Mouse (Mus musculus): Measurements from ENCODE around the gene Pcbp3.
"Not testable (repeated sequence)": the region's sequence is repeated elsewhere in the genome, so short reads cannot be mapped to it uniquely, and the experiment has no call there.

Gene Pcbp3

GRCm38 (mm10) chr10:76808446-76809400 is 153.0 kb downstream of the Pcbp3 start:
- in situ Hi-C loops (cut with MboI, MseI), result loop anchor here in 1 of 2 experiments (25.0 kb wide), 1 partner anchor 654 kb away; no protein-coding TSS in a partner anchor

GRCm38 (mm10) chr10:76802500-76802885 is 159.2 kb downstream of the Pcbp3 start:
- in situ Hi-C loops (cut with MboI, MseI), result loop anchor here in 1 of 2 experiments (25.0 kb wide), 1 partner anchor 660 kb away; no protein-coding TSS in a partner anchor

GRCm38 (mm10) chr10:76801841-76802499 is 159.7 kb downstream of the Pcbp3 start:
- in situ Hi-C loops (cut with MboI, MseI), result loop anchor here in 1 of 2 experiments (25.0 kb wide), 1 partner anchor 660 kb away; no protein-coding TSS in a partner anchor

GRCm38 (mm10) chr10:76801237-76801641 is 160.4 kb downstream of the Pcbp3 start:
- in situ Hi-C loops (cut with MboI, MseI), result loop anchor here in 1 of 2 experiments (25.0 kb wide), 1 partner anchor 661 kb away; no protein-coding TSS in a partner anchor

- in situ Hi-C loops (cut with MboI, MseI), result loop anchor here in 1 of 2 experiments (10.0 to 25.0 kb wide), 3 partner anchors 213 to 1566 kb away; no protein-coding TSS in a partner anchor
These were observed 162.7 kb downstream of the Pcbp3 start for GRCm38 (mm10) chr10:76798751-76799585.

GRCm38 (mm10) chr10:76794102-76794501 is 167.6 kb downstream of the Pcbp3 start:
- in situ Hi-C loops (cut with MboI, MseI), result loop anchor here in 1 of 2 experiments (10.0 to 25.0 kb wide), 3 partner anchors 218 to 1571 kb away; no protein-coding TSS in a partner anchor

GRCm38 (mm10) chr10:76791475-76791874 is 170.2 kb downstream of the Pcbp3 start:
- in situ Hi-C loops (cut with MboI, MseI), result loop anchor here in 1 of 2 experiments (10.0 to 25.0 kb wide), 3 partner anchors 221 to 1573 kb away; no protein-coding TSS in a partner anchor

GRCm38 (mm10) chr10:76789885-76790284 is 171.8 kb downstream of the Pcbp3 start:
- in situ Hi-C loops (cut with MboI, MseI), result loop anchor here in 1 of 2 experiments (10.0 to 25.0 kb wide), 3 partner anchors 222 to 1575 kb away; no protein-coding TSS in a partner anchor

GRCm38 (mm10) chr10:76785312-76785711 is 176.4 kb downstream of the Pcbp3 start:
- in situ Hi-C loops (cut with MboI, MseI), result loop anchor here in 1 of 2 experiments (25.0 kb wide), 2 partner anchors 227 to 1527 kb away; no protein-coding TSS in a partner anchor

GRCm38 (mm10) chr10:76779225-76779624 is 182.5 kb downstream of the Pcbp3 start:
- in situ Hi-C loops (cut with MboI, MseI), result loop anchor here (10.0 to 25.0 kb wide), 3 partner anchors 233 to 1533 kb away; no protein-coding TSS in a partner anchor

- in situ Hi-C loops (cut with MboI, MseI), result loop anchor here in 1 of 2 experiments (10.0 kb wide), 1 partner anchor 1087 kb away; no protein-coding TSS in a partner anchor
These were observed 190.1 kb downstream of the Pcbp3 start for GRCm38 (mm10) chr10:76771624-76772023.

- in situ Hi-C loops (cut with MboI, MseI), result loop anchor here in 1 of 2 experiments (10.0 kb wide), 1 partner anchor 1086 kb away; no protein-coding TSS in a partner anchor
These were observed 190.6 kb downstream of the Pcbp3 start for GRCm38 (mm10) chr10:76771086-76771485.

- in situ Hi-C loops (cut with MboI, MseI), result no loop called here
These were observed 192.1 kb downstream of the Pcbp3 start for GRCm38 (mm10) chr10:76769581-76769980.

- in situ Hi-C loops (cut with MboI, MseI), result no loop called here
These were observed 195.5 kb downstream of the Pcbp3 start for GRCm38 (mm10) chr10:76766196-76766595.

- in situ Hi-C loops (cut with MboI, MseI), result no loop called here
These were observed 196.8 kb downstream of the Pcbp3 start for GRCm38 (mm10) chr10:76764927-76765326.

- in situ Hi-C loops (cut with MboI, MseI), result no loop called here
These were observed 198.7 kb downstream of the Pcbp3 start for GRCm38 (mm10) chr10:76763016-76763415.

GRCm38 (mm10) chr10:76762411-76762810 is 199.3 kb downstream of the Pcbp3 start:
- in situ Hi-C loops (cut with MboI, MseI), result no loop called here

- in situ Hi-C loops (cut with MboI, MseI), result no loop called here
These were observed 201.8 kb downstream of the Pcbp3 start for GRCm38 (mm10) chr10:76759878-76760277.

GRCm38 (mm10) chr10:76753640-76754039 is 208.0 kb downstream of the Pcbp3 start:
- in situ Hi-C loops (cut with MboI, MseI), result no loop called here

GRCm38 (mm10) chr10:76744267-76744666 is 217.4 kb downstream of the Pcbp3 start:
- in situ Hi-C loops (cut with MboI, MseI), result not testable (repeated sequence)

All from T-helper 17 cell (primary cell).